Mouse (Mus musculus) liver, embryonic 14.5 days (tissue): Measurements from ENCODE around the gene Usp38. TPM values are rescaled to one million over a fixed set of nuclear protein-coding genes. Genes with fewer than 3 reads are reported as not detected.

ENCODE experiments used
- ATAC-seq: fragments of 200-750 bp; cut with Nextera tagmentation; 2 replicates; pipeline ENCODE4 v1.8.0; 2017; ENCODE audit warnings: moderate number of reproducible peaks, mild to moderate bottlenecking, moderate library complexity; ENCODE audit not compliant: insufficient read depth
- DNase-seq, 3 experiments: peaks; one replicate each; pipeline ENCODE4 v3.0.0-alpha.2; 2012 to 2013; ENCODE audit warnings: low read depth in 3 of 3, low spot score in 3 of 3
- H3K27ac ChIP-seq: fragments of 300-500 bp; sonication (generic); 2 replicates; pipeline ENCODE4 v1.5.1; 2014; ENCODE audit warnings: moderate library complexity, mild to moderate bottlenecking, control low read depth, inconsistent platforms
- H3K27me3 ChIP-seq: fragments of 300-500 bp; sonication (generic); 2 replicates; pipeline ENCODE4 v1.6.1; 2014; ENCODE audit warnings: mild to moderate bottlenecking, low read length, moderate library complexity; ENCODE audit not compliant: control insufficient read depth, insufficient read depth
- H3K36me3 ChIP-seq: fragments of 300-500 bp; sonication (generic); replicated peaks from 2 replicates; pipeline ENCODE4 v1.6.1; 2014; ENCODE audit warnings: low read depth; ENCODE audit not compliant: control insufficient read depth, insufficient read depth
- H3K4me1 ChIP-seq, 2 experiments: fragments of 200-500 bp in 1 of 2; fragments of 300-500 bp in 1 of 2; sonication (generic) in 1 of 2; replicated peaks; 2 replicates each; pipeline ENCODE4 v1.6.1; 2012 to 2014; ENCODE audit warnings: antibody characterized with exemption in 1 of 2, inconsistent platforms in 1 of 2, low read length in 1 of 2; ENCODE audit not compliant: control insufficient read depth in 2 of 2, insufficient read depth in 2 of 2
- H3K4me2 ChIP-seq: fragments of 300-500 bp; sonication (generic); 2 replicates; pipeline ENCODE4 v1.6.1; 2014; ENCODE audit warnings: low read depth, mild to moderate bottlenecking, control low read depth, moderate library complexity
- H3K4me3 ChIP-seq, 2 experiments: fragments of 200-500 bp in 1 of 2; fragments of 300-500 bp in 1 of 2; sonication (generic) in 1 of 2; 2 replicates each; pipeline ENCODE4 v1.5.1; 2012 to 2014; ENCODE audit warnings: low read depth in 2 of 2, low read length in 2 of 2, mild to moderate bottlenecking in 2 of 2, control low read depth in 1 of 2, inconsistent platforms in 1 of 2, moderate library complexity in 1 of 2; ENCODE audit not compliant: insufficient read depth in 1 of 2
- H3K9ac ChIP-seq: fragments of 300-500 bp; sonication (generic); replicated peaks from 2 replicates; pipeline ENCODE4 v1.6.1; 2014; ENCODE audit warnings: mild to moderate bottlenecking, control low read depth, moderate library complexity
- H3K9me3 ChIP-seq: fragments of 300-500 bp; sonication (generic); 2 replicates; pipeline ENCODE4 v1.6.1; 2016; ENCODE audit warnings: low read length, mixed read lengths; ENCODE audit not compliant: control insufficient read depth
- CTCF ChIP-seq: IDR thresholded peaks from 2 replicates; pipeline ENCODE4 v1.5.1; 2016; ENCODE audit warnings: antibody characterized with exemption, low read depth, control low read depth
- EP300 ChIP-seq: IDR thresholded peaks from 2 replicates; pipeline ENCODE4 v1.6.1; 2016; ENCODE audit warnings: antibody characterized with exemption, low read depth
- WGBS: fragments of 180-500 bp; shearing (Covaris S2); extraction: QIAGEN DNeasy Blood & Tissue Kit; methylation state at CpG from one replicate; pipeline ENCODE4 v1.1.7; 2014; ENCODE audit not compliant: insufficient replicate concordance; 5-methylcytosine and 5-hydroxymethylcytosine counted together
- polyA plus RNA-seq, 2 experiments: library from polyadenylated mRNA; depleted of rRNA in 1 of 2; stranded (reverse) in 1 of 2; unstranded in 1 of 2; fragments of >200 nt; fragmentation: Nextera tagmentation in 1 of 2; extraction: Ambion mirVana in 1 of 2; gene quantifications; 2 replicates each; pipeline versions ENCODE4 v1.2.1 to v1.2.3; 2012 to 2014

The Usp38 gene
- polyA plus RNA-seq, 2 experiments = 5.0 to 10.5 TPM

DNA sequence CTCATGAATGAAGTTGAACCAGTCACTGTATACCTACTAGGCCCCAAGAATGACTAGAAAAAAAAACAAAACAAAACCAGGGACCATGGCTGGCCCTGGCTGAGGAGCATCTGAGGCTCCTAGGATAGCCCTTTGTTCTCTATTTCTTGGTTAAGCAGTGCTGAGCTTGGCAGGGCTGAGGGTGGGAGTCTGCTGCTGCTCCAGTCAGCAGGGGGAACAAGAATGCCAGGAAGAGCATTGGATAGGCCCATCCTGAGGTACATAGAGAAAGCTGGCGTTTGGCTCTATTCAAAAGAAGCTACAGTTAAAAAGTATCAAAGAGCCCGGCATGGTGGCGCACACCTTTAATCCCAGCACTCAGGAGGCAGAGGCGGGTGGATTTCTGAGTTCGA, 52.1 kb downstream of the Usp38 start:
- WGBS = 55% methylated on average over 5 of the region's 5 CpGs
- ATAC-seq = no peak

DNA sequence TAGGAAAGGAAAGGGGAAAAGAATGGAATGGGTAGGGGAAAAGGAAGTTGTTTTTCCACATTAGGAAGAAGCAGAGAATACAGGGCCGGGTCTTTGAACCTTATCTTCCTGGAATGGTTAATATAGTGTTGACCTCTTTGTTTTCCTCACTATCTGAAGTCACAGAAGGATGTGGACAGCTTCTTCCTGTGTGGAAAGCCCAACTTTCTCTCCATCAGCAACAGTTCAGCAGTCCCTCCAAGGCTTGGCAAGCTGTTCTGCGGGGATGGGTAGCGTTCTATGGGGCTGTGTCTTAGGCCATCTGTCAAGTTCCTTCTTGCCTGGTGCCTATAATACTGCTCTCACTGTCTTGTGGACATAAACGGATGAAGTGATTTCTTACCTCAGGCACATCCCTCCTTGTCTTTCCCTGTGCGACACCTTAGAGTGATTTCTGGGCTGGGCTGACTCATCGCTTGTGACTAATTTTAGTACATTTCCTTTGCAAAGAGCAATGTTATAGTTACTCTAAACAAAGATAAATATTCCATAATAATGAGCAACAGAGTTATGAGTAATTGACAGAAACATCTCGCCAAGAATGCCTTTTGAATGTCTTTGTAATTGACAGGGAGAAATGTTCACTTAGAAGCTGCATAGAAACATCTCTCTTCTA, 52.7 kb downstream of the Usp38 start:
- ATAC-seq = no peak; the same call in 1 of the 2 replicates
- no peak overlapping the region for H3K9ac ChIP-seq

More for the DNA sequence above, 52.1 kb downstream of the Usp38 start:
- Histone ChIP-seq H3K27ac (no peak overlapping the region), H3K36me3 (no peaks in the 10 kb centered on the region), H3K4me1 (no peaks in the 10 kb centered on the region), H3K27me3 (no peaks in the 10 kb centered on the region), H3K9ac (no peak overlapping the region), H3K4me2 (no peak overlapping the region), H3K9me3 (no peaks in the 10 kb centered on the region), H3K4me3 (no peak overlapping the region)
- DNase-seq = no peak
- no peak for TF ChIP-seq CTCF

GRCm38 (mm10) chr8:80961070-80961609, 53.6 kb downstream of the Usp38 start:
- no peak for ATAC-seq
- Histone ChIP-seq H3K27ac (no peak overlapping the region), H3K4me3 (no peak overlapping the region), H3K4me1 (no peaks in the 10 kb centered on the region), H3K9me3 (no peaks in the 10 kb centered on the region), H3K9ac (no peak overlapping the region), H3K27me3 (no peaks in the 10 kb centered on the region), H3K4me2 (no peak overlapping the region), H3K36me3 (no peaks in the 10 kb centered on the region)
- no peak for DNase-seq
- no peak for TF ChIP-seq EP300
- TF ChIP-seq CTCF = no peak
- 35% methylated on average over 4 of the region's 4 CpGs for WGBS

More for the DNA sequence above, 52.7 kb downstream of the Usp38 start:
- no peak overlapping the region for H3K4me3 ChIP-seq
- TF ChIP-seq CTCF (no peak), EP300 (no peak)
- DNase-seq = no peak
- H3K36me3 ChIP-seq = no peaks in the 10 kb centered on the region
- H3K27ac ChIP-seq = no peak overlapping the region
- H3K27me3 ChIP-seq = no peaks in the 10 kb centered on the region
- WGBS = 42% methylated on average over 7 of the region's 7 CpGs
- no peak overlapping the region for H3K4me2 ChIP-seq
- no peaks in the 10 kb centered on the region for H3K9me3 ChIP-seq
- no peaks in the 10 kb centered on the region for H3K4me1 ChIP-seq

DNA sequence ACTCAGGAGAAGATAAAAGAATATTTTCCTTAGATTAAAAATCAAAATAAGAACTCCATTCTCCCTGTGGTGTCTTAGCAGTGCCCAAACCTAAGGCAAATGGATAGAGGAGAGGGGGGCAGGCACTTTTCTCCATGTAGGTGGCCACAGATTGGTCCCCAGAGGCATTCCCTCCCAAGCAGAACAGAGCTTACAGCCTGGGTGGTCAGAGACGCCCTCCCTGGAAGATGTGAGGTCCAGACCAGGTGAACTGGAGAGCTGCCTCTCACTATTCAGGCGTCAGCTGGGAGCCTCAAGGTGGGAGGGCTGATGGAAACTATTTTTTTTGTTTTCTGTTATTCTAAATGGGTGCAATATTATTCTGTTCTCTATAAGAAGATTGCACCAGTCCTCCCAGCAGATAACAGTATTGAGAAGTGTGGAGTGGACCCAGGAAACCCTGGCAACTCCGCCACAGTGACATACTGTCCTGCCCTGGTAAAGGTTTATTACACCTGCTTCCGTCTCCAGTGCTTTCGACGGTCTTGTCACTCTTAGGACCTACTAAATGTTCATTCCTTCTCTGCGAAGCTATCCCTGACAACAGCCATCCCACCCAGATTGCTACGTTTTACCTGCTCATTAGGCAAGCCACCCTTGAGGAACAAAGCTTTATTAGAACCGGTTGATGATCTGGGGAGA, 55.0 kb downstream of the Usp38 start:
- H3K9me3 ChIP-seq = no peaks in the 10 kb centered on the region
- H3K4me3 ChIP-seq = no peak overlapping the region
- no peaks in the 10 kb centered on the region for H3K27me3 ChIP-seq
- DNase-seq (no peak), ATAC-seq (no peak)
- H3K9ac ChIP-seq = no peak overlapping the region
- H3K4me2 ChIP-seq = no peak overlapping the region
- WGBS = 65% methylated on average over 9 of the region's 9 CpGs
- no peak overlapping the region for H3K27ac ChIP-seq
- TF ChIP-seq EP300 (no peak), CTCF (no peak)
- H3K4me1 ChIP-seq = no peaks in the 10 kb centered on the region
- no peaks in the 10 kb centered on the region for H3K36me3 ChIP-seq

DNA sequence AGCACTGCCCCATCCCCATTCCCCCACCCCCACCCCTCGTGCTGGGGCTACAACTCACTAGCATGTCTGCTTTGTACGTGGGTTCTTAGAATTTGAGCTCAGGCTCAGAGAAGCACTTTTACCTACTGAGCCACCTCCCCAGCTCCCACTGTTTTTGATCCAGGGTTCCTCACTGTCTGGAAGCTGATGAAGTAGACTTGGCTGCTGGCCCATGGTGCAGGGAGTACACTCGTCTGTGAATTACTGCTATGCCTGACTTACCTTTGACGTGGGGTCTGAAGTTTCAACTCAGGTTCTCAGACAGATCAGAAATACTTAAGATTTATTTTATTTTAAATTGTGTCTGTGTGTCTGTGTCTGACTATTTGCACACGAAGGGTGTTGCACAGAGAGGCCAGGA, 57.0 kb downstream of the Usp38 start:
- Histone ChIP-seq H3K9me3 (no peaks in the 10 kb centered on the region), H3K4me2 (no peak overlapping the region), H3K4me1 (no peaks in the 10 kb centered on the region), H3K27me3 (no peaks in the 10 kb centered on the region), H3K27ac (no peak overlapping the region), H3K4me3 (no peak overlapping the region), H3K36me3 (no peaks in the 10 kb centered on the region), H3K9ac (no peak overlapping the region)
- TF ChIP-seq CTCF = no peak
- TF ChIP-seq EP300 = no peak
- WGBS = 55% methylated on average over 5 of the region's 5 CpGs
- ATAC-seq (no peak), DNase-seq (no peak)
